Comparison of ENCODE assay signal across 9 mouse cellular contexts in genomic region chr4:135270476-135270875, GRCm38 (mm10). TPM values are rescaled to one million over a fixed set of nuclear protein-coding genes. Genes with fewer than 3 reads are reported as not detected.
A peak's percentile ranks its signal among the peaks of the same experiment; 100 is the strongest.
DNase-seq lines count a peak whose midpoint lies in the region; ATAC-seq and TF ChIP-seq lines count a peak whose summit lies in the region.
"Had no signal": no experiment of that assay in that cellular context is flagged by ENCODE, and none has a peak within 500 bp of the region (broad histone marks: within the 10 kb centered on the region; RNA-seq: fewer than 3 reads in every experiment).

No protein-coding gene starts in this region.

- H3K79me3 ChIP-seq in C2C12 (ENCODE audit: low read depth) = peaks cover 62% of the 10 kb centered on the region

- H3ac ChIP-seq in C2C12 (ENCODE audit: control insufficient read depth, insufficient read length, low read depth) = peak overlapping the region; percentile 41

- TF ChIP-seq POLR2A in heart, adult 2 months (IDR thresholded peaks at IDR 0.05; ENCODE audit: insufficient read depth, low read depth, low read length) = 0 out of 2 replicates have a peak, but pooled peaks have one; percentile 19

- peaks cover 5% of the 10 kb centered on the region; the same call in 1 of the 2 replicates for H3K79me2 ChIP-seq in heart, adult 2 months (replicated peaks; ENCODE audit: control insufficient read depth, insufficient read depth, low read length)
- peaks cover 70% of the 10 kb centered on the region for H3K79me2 ChIP-seq in C2C12 (ENCODE audit: control insufficient read depth, insufficient read depth)

- ATAC-seq in forebrain, embryonic 16.5 days = no peak
- ATAC-seq in liver, embryonic 14.5 days (ENCODE audit: insufficient read depth) = no peak

- peak overlapping the region; percentile 94 for H3K4me3 ChIP-seq in heart, adult 2 months
- H3K4me3 ChIP-seq in C2C12 (ENCODE audit: insufficient read depth, poor library complexity, severe bottlenecking) = peak overlapping the region; percentile 76
- H3K4me3 ChIP-seq in forebrain, embryonic 16.5 days (replicated peaks; ENCODE audit: low read length) = peak overlapping the region; percentile 79
- H3K4me3 ChIP-seq in liver, embryonic 14.5 days (ENCODE audit: insufficient read depth in 1 of 2, low read depth in 2 of 2, low read length in 2 of 2) = peak overlapping the region; percentile 94 to 98

- no peak for TF ChIP-seq CTCF in heart, adult 2 months (IDR thresholded peaks at IDR 0.05)
- TF ChIP-seq CTCF in C2C12 (IDR thresholded peaks at IDR 0.05; ENCODE audit: control insufficient read depth, insufficient read depth, insufficient read length) = no peak
- no peak for TF ChIP-seq CTCF in liver, embryonic 14.5 days (IDR thresholded peaks at IDR 0.05; ENCODE audit: low read depth)

- no peaks in the 10 kb centered on the region for H3K27me3 ChIP-seq in heart, adult 2 months (ENCODE audit: control insufficient read depth, insufficient read depth, low read length)
- no peaks in the 10 kb centered on the region for H3K27me3 ChIP-seq in C2C12 (ENCODE audit: control insufficient read depth, insufficient read depth, insufficient read length)
- no peaks in the 10 kb centered on the region for H3K27me3 ChIP-seq in forebrain, embryonic 16.5 days (replicated peaks; ENCODE audit: control insufficient read depth, insufficient read depth, low read length)
- H3K27me3 ChIP-seq in liver, embryonic 14.5 days (ENCODE audit: control insufficient read depth, insufficient read depth, low read length) = no peaks in the 10 kb centered on the region

- H3K9ac ChIP-seq in heart, adult 2 months (ENCODE audit: low read depth, low read length) = peak overlapping the region; percentile 46
- no peak overlapping the region for H3K9ac ChIP-seq in forebrain, embryonic 16.5 days (replicated peaks; ENCODE audit: low read depth, low read length)
- peak overlapping the region; percentile 98 for H3K9ac ChIP-seq in liver, embryonic 14.5 days (replicated peaks)

- H3K27ac ChIP-seq in heart, adult 2 months = peak overlapping the region; percentile 96
- H3K27ac ChIP-seq in forebrain, embryonic 16.5 days (ENCODE audit: low read length) = no peak overlapping the region
- peak overlapping the region; percentile 38 for H3K27ac ChIP-seq in liver, embryonic 14.5 days

- peak overlapping the region; percentile 61 for H3K4me2 ChIP-seq in forebrain, embryonic 16.5 days (ENCODE audit: low read length)
- H3K4me2 ChIP-seq in liver, embryonic 14.5 days (ENCODE audit: low read depth) = peak overlapping the region; percentile 97

- peaks cover 30% of the 10 kb centered on the region for H3K36me3 ChIP-seq in heart, adult 2 months (ENCODE audit: control insufficient read depth, insufficient read depth, low read length)
- peaks cover 42% of the 10 kb centered on the region for H3K36me3 ChIP-seq in C2C12 (ENCODE audit: control insufficient read depth, insufficient read depth)
- H3K36me3 ChIP-seq in forebrain, embryonic 16.5 days (ENCODE audit: control insufficient read depth, insufficient read depth) = no peaks in the 10 kb centered on the region
- H3K36me3 ChIP-seq in liver, embryonic 14.5 days (replicated peaks; ENCODE audit: control insufficient read depth, insufficient read depth, low read depth) = peaks cover 15% of the 10 kb centered on the region

- 16% methylated on average over 8 of the region's 8 CpGs for WGBS in heart, adult 2 months
- WGBS in forebrain, embryonic 16.5 days = 32% methylated on average over 8 of the region's 8 CpGs
- WGBS in liver, embryonic 14.5 days (ENCODE audit: insufficient replicate concordance) = 46% methylated on average over 8 of the region's 8 CpGs

- intact Hi-C loops in heart, adult 2 months (cut with DNase I) = loop anchor here (2.0 kb wide), 2 partner anchors 48 to 50 kb away; no protein-coding TSS in a partner anchor

- no peak for DNase-seq in heart, adult 2 months
- DNase-seq in heart, adult 9 months (ENCODE audit: low spot score in 2 of 2) = no peak
- DNase-seq in liver, embryonic 14.5 days (ENCODE audit: low read depth in 3 of 3, low spot score in 3 of 3) = no peak
- DNase-seq in cerebellum, postnatal 10 days = no peak
- DNase-seq in left cerebral cortex, adult 11 months (ENCODE audit: low spot score) = no peak
- DNase-seq in urinary bladder, postnatal 14 days (ENCODE audit: low spot score) = no peak
- DNase-seq: kidney, adult 18-20 months had no signal

- no peaks in the 10 kb centered on the region for H3K9me3 ChIP-seq in forebrain, embryonic 16.5 days (ENCODE audit: control insufficient read depth, low read length)
- no peaks in the 10 kb centered on the region for H3K9me3 ChIP-seq in liver, embryonic 14.5 days (ENCODE audit: control insufficient read depth, low read length)

- peaks cover 26% of the 10 kb centered on the region for H3K4me1 ChIP-seq in heart, adult 2 months (ENCODE audit: control insufficient read depth, insufficient read depth, low read length)
- H3K4me1 ChIP-seq in forebrain, embryonic 16.5 days (replicated peaks; ENCODE audit: control insufficient read depth, insufficient read depth, low read length) = peaks cover 43% of the 10 kb centered on the region
- H3K4me1 ChIP-seq in liver, embryonic 14.5 days (replicated peaks; ENCODE audit: control insufficient read depth in 2 of 2, insufficient read depth in 2 of 2, low read length in 1 of 2) = peaks cover 40 to 50% of the 10 kb centered on the region in 2 experiments

- no peak for TF ChIP-seq EP300 in heart, adult 2 months (IDR thresholded peaks at IDR 0.05; ENCODE audit: insufficient read depth, low read depth, low read length)
- TF ChIP-seq EP300 in liver, embryonic 14.5 days (IDR thresholded peaks at IDR 0.05; ENCODE audit: low read depth) = no peak

TF ChIP-seq in C2C12, 6 proteins besides CTCF, POLR2A, EP300 and RAD21:
- TF ChIP-seq MAX (IDR thresholded peaks at IDR 0.05) (no peak), FOSL1 (IDR thresholded peaks at IDR 0.05; ENCODE audit: insufficient read depth, low read length, poor library complexity, severe bottlenecking) (no peak), CEBPB (IDR thresholded peaks at IDR 0.05; ENCODE audit: low read depth) (no peak), USF1 (IDR thresholded peaks at IDR 0.05; ENCODE audit: low read depth) (no peak), MYOG (IDR thresholded peaks at IDR 0.05; ENCODE audit: control insufficient read depth, extremely low read depth, insufficient read length) (no peak), MYOD1 (IDR thresholded peaks at IDR 0.05; ENCODE audit: control insufficient read depth, insufficient read length, low read depth) (no peak)

RNA-seq across cellular contexts. Expression of gene Clic4, which starts 2.1 kb away (rescaled TPM):
- total RNA-seq in heart, adult 2 months (2021) = 100 to 1,000 TPM; 248 to 249 TPM
- polyA plus RNA-seq in heart, adult 2 months (2012; rRNA removed) = 148 and 227 TPM in 2 replicates
- 139 TPM for polyA plus RNA-seq in C2C12 (2012; fragmentation: generic; extraction: Trizol)
- 97.8 and 125 TPM in 2 replicates for polyA plus RNA-seq in forebrain, embryonic 16.5 days (2015; fragmentation: Nextera tagmentation; extraction: Ambion mirVana)
- 29.7 and 40.8 TPM in 2 replicates for polyA plus RNA-seq in liver, embryonic 14.5 days (2012; rRNA removed)
- polyA plus RNA-seq in liver, embryonic 14.5 days (2014; fragmentation: Nextera tagmentation; extraction: Ambion mirVana) = 65.8 and 76.5 TPM in 2 replicates
